ENCODE assay signal across 35 mouse cellular contexts in the genomic region with DNA sequence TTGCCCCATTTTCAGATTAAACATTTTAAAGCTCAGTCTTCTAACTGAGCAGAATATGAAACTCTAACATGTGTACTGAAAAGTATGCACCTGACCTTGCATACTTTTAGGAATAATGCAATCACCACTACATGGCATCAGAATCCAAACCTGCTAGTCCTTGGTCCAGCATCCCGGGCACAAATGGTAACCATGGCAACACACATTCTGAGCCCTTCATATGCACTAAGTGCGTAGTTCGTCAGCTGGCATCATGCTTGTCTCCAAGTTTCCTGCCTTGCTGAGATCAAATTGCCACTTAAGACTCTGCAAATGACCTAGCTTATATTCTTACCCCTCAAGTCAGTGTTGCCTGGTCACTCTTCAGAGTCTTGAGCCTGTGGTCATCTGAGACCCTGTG. TPM values are rescaled to one million over a fixed set of nuclear protein-coding genes. Genes with fewer than 3 reads are reported as not detected.
DNase-seq lines count a peak whose midpoint lies in the region; ATAC-seq and TF ChIP-seq lines count a peak whose summit lies in the region.
"Had no signal": no experiment of that assay in that cellular context is flagged by ENCODE, and none has a peak within 500 bp of the region (broad histone marks: within the 10 kb centered on the region; RNA-seq: fewer than 3 reads in every experiment).

No protein-coding gene starts in this region.

- H3K36me3 ChIP-seq in forebrain, postnatal 0 days (ENCODE audit: insufficient read depth): no peaks in the 10 kb centered on the region
- H3K36me3 ChIP-seq in forebrain, embryonic 12.5 days (replicated peaks): no peaks in the 10 kb centered on the region
- no peaks in the 10 kb centered on the region for H3K36me3 ChIP-seq in hindbrain, postnatal 0 days (ENCODE audit: insufficient read depth, low read length)
- no peaks in the 10 kb centered on the region for H3K36me3 ChIP-seq in hindbrain, embryonic 11.5 days (ENCODE audit: control insufficient read depth, insufficient read depth, low read length)
- H3K36me3 ChIP-seq: embryonic facial prominence, embryonic 10.5 days; embryonic facial prominence, embryonic 15.5 days; heart, embryonic 12.5 days; kidney, embryonic 15.5 days; limb, embryonic 12.5 days; liver, embryonic 15.5 days; midbrain, embryonic 12.5 days; neural tube, embryonic 13.5 days; stomach, embryonic 15.5 days had no signal

- H3K4me2 ChIP-seq in forebrain, postnatal 0 days (ENCODE audit: low read depth): no peak overlapping the region
- H3K4me2 ChIP-seq in forebrain, embryonic 12.5 days: no peak overlapping the region
- no peak overlapping the region for H3K4me2 ChIP-seq in hindbrain, postnatal 0 days (ENCODE audit: low read depth, low read length)
- H3K4me2 ChIP-seq in hindbrain, embryonic 11.5 days (replicated peaks; ENCODE audit: low read depth, low read length): no peak overlapping the region
- H3K4me2 ChIP-seq: embryonic facial prominence, embryonic 15.5 days; heart, embryonic 12.5 days; kidney, embryonic 15.5 days; limb, embryonic 12.5 days; liver, embryonic 15.5 days; lung, embryonic 14.5 days; midbrain, embryonic 12.5 days; neural tube, embryonic 13.5 days; stomach, embryonic 15.5 days had no signal

- no peaks in the 10 kb centered on the region for H3K9me3 ChIP-seq in forebrain, postnatal 0 days (ENCODE audit: low read length)
- no peaks in the 10 kb centered on the region for H3K9me3 ChIP-seq in forebrain, embryonic 12.5 days
- no peaks in the 10 kb centered on the region for H3K9me3 ChIP-seq in hindbrain, postnatal 0 days (ENCODE audit: low read length)
- H3K9me3 ChIP-seq in hindbrain, embryonic 11.5 days (ENCODE audit: control insufficient read depth, low read length): no peaks in the 10 kb centered on the region
- H3K9me3 ChIP-seq: embryonic facial prominence, embryonic 10.5 days; embryonic facial prominence, embryonic 15.5 days; heart, embryonic 12.5 days; kidney, embryonic 15.5 days; limb, embryonic 12.5 days; liver, embryonic 15.5 days; midbrain, embryonic 12.5 days; neural tube, embryonic 13.5 days; stomach, embryonic 15.5 days had no signal

- H3K27ac ChIP-seq in forebrain, postnatal 0 days (ENCODE audit: low read depth, low read length): no peak overlapping the region
- no peak overlapping the region for H3K27ac ChIP-seq in forebrain, embryonic 12.5 days
- H3K27ac ChIP-seq in hindbrain, postnatal 0 days: no peak overlapping the region
- no peak overlapping the region for H3K27ac ChIP-seq in hindbrain, embryonic 11.5 days (ENCODE audit: low read depth, low read length)
- H3K27ac ChIP-seq: embryonic facial prominence, embryonic 10.5 days; embryonic facial prominence, embryonic 15.5 days; kidney, embryonic 15.5 days; left cerebral cortex, adult 2 months; limb, embryonic 12.5 days; liver, embryonic 15.5 days; midbrain, embryonic 12.5 days; neural tube, embryonic 13.5 days; stomach, embryonic 15.5 days had no signal

- no peak overlapping the region for H3K9ac ChIP-seq in forebrain, postnatal 0 days
- no peak overlapping the region for H3K9ac ChIP-seq in forebrain, embryonic 12.5 days
- no peak overlapping the region for H3K9ac ChIP-seq in hindbrain, postnatal 0 days (replicated peaks; ENCODE audit: low read length)
- H3K9ac ChIP-seq in hindbrain, embryonic 11.5 days (ENCODE audit: low read depth, low read length): no peak overlapping the region
- H3K9ac ChIP-seq: embryonic facial prominence, embryonic 15.5 days; heart, embryonic 12.5 days; kidney, embryonic 15.5 days; limb, embryonic 12.5 days; liver, embryonic 15.5 days; lung, embryonic 14.5 days; midbrain, embryonic 12.5 days; neural tube, embryonic 13.5 days; stomach, embryonic 15.5 days had no signal

- no peaks in the 10 kb centered on the region for H3K4me1 ChIP-seq in forebrain, postnatal 0 days (ENCODE audit: insufficient read depth)
- peaks cover 7% of the 10 kb centered on the region for H3K4me1 ChIP-seq in forebrain, embryonic 12.5 days
- no peaks in the 10 kb centered on the region for H3K4me1 ChIP-seq in hindbrain, postnatal 0 days (ENCODE audit: insufficient read depth, low read length)
- no peaks in the 10 kb centered on the region for H3K4me1 ChIP-seq in hindbrain, embryonic 11.5 days (replicated peaks; ENCODE audit: control insufficient read depth, insufficient read depth, low read length)
- H3K4me1 ChIP-seq: liver, embryonic 15.5 days; stomach, embryonic 15.5 days had no signal

- DNase-seq in forebrain, postnatal 0 days: peak; percentile 37
- DNase-seq in hindbrain, postnatal 0 days (ENCODE audit: low spot score): peak; percentile 61
- no peak for DNase-seq in hindbrain, embryonic 11.5 days (ENCODE audit: low spot score)
- DNase-seq in retina, postnatal 1 day: peak; percentile 18
- no peak for DNase-seq in retina, embryonic 14.5 days (ENCODE audit: low spot score)
- no peak for DNase-seq in adrenal gland, postnatal 25 days
- DNase-seq: adrenal gland, postnatal 10 days; cerebellum, adult 8-10 months; cerebellum, postnatal 25 days; gastrocnemius, postnatal 25 days; heart, adult 18-20 months; heart, postnatal 4 days; kidney, adult 18-20 months; kidney, postnatal 25 days; lung, embryonic 14.5 days; lung, postnatal 14 days; right cerebral cortex, postnatal 25 days had no signal

- 42% methylated on average over 3 of the region's 3 CpGs for WGBS in forebrain, postnatal 0 days
- 64% methylated on average over 3 of the region's 3 CpGs for WGBS in forebrain, embryonic 12.5 days
- 43% methylated on average over 3 of the region's 3 CpGs for WGBS in hindbrain, postnatal 0 days
- 69% methylated on average over 3 of the region's 3 CpGs for WGBS in hindbrain, embryonic 11.5 days

- H3K4me3 ChIP-seq in forebrain, postnatal 0 days (ENCODE audit: low read depth, low read length): no peak overlapping the region
- H3K4me3 ChIP-seq in forebrain, embryonic 12.5 days (replicated peaks): no peak overlapping the region
- H3K4me3 ChIP-seq in hindbrain, postnatal 0 days (ENCODE audit: low read length): no peak overlapping the region
- no peak overlapping the region for H3K4me3 ChIP-seq in hindbrain, embryonic 11.5 days (ENCODE audit: low read depth, low read length)
- H3K4me3 ChIP-seq: embryonic facial prominence, embryonic 10.5 days; embryonic facial prominence, embryonic 15.5 days; heart, embryonic 12.5 days; kidney, embryonic 15.5 days; left cerebral cortex, adult 2 months; limb, embryonic 12.5 days; liver, embryonic 15.5 days; midbrain, embryonic 12.5 days; myocyte; neural tube, embryonic 13.5 days; stomach, embryonic 15.5 days had no signal

- H3K27me3 ChIP-seq in forebrain, postnatal 0 days (ENCODE audit: insufficient read depth, low read length): no peaks in the 10 kb centered on the region
- no peaks in the 10 kb centered on the region for H3K27me3 ChIP-seq in forebrain, embryonic 12.5 days
- H3K27me3 ChIP-seq in hindbrain, postnatal 0 days (ENCODE audit: insufficient read depth, low read length): no peaks in the 10 kb centered on the region
- H3K27me3 ChIP-seq in hindbrain, embryonic 11.5 days (ENCODE audit: control insufficient read depth, insufficient read depth, low read length): no peaks in the 10 kb centered on the region
- H3K27me3 ChIP-seq: embryonic facial prominence, embryonic 15.5 days; heart, embryonic 12.5 days; kidney, embryonic 15.5 days; limb, embryonic 12.5 days; liver, embryonic 15.5 days; midbrain, embryonic 12.5 days; neural tube, embryonic 13.5 days; Patski; stomach, embryonic 15.5 days had no signal

- peak; percentile 69 for ATAC-seq in forebrain, postnatal 0 days
- ATAC-seq in forebrain, embryonic 12.5 days (ENCODE audit: low FRiP score): no peak
- 0 out of 2 replicates have a peak, but pooled peaks have one; percentile 56 for ATAC-seq in hindbrain, postnatal 0 days
- ATAC-seq in hindbrain, embryonic 11.5 days (ENCODE audit: low FRiP score): no peak
- ATAC-seq: Patski had no signal

- TF ChIP-seq CTCF in forebrain, postnatal 0 days (IDR thresholded peaks at IDR 0.05; ENCODE audit: low read depth): no peak
- no peak for TF ChIP-seq CTCF in hindbrain, postnatal 0 days (IDR thresholded peaks at IDR 0.05; ENCODE audit: low read depth)

RNA-seq across cellular contexts. Expression of gene Oit1, which starts 44.3 kb away (rescaled TPM):
- 0.23 TPM in 1 of 2 replicates, not detected in the other for total RNA-seq in forebrain, postnatal 0 days (2014; rRNA removed)
- 0.12 and 0.15 TPM in 2 replicates for polyA plus RNA-seq in forebrain, postnatal 0 days (2015; fragmentation: Nextera tagmentation; extraction: Ambion mirVana)
- polyA plus RNA-seq in forebrain, embryonic 12.5 days (2016; fragmentation: Nextera tagmentation; extraction: Ambion mirVana): not detected in 2 replicates
- total RNA-seq in hindbrain, postnatal 0 days (2014; rRNA removed): not detected in 2 replicates
- 0.15 TPM in 1 of 2 replicates, not detected in the other for polyA plus RNA-seq in hindbrain, postnatal 0 days (2015; fragmentation: Nextera tagmentation; extraction: Ambion mirVana)
- polyA plus RNA-seq in hindbrain, embryonic 11.5 days (2014; fragmentation: Nextera tagmentation; extraction: Ambion mirVana): 0.14 TPM in 1 of 2 replicates, not detected in the other
- not detected in 2 replicates for total RNA-seq in adrenal gland, postnatal 25 days (2021)
- total RNA-seq: adrenal gland, postnatal 10 days; gastrocnemius, postnatal 25 days; heart, postnatal 4 days; layer of hippocampus, adult 18-20 months; layer of hippocampus, postnatal 14 days; left cerebral cortex, adult 2 months; left cerebral cortex, postnatal 25 days; MEL had no signal
- polyA plus RNA-seq: heart, embryonic 12.5 days; heart, postnatal 0 days; limb, embryonic 12.5 days; liver, embryonic 15.5 days; midbrain, embryonic 12.5 days; myocyte; neural tube, embryonic 13.5 days had no signal

Comparison
In these comparisons a context has a peak if more than half of its experiments do, and no peak if none do; other contexts are left out.
1. ATAC-seq: peak in forebrain, postnatal 0 days (single experiment) and hindbrain, postnatal 0 days (single experiment); none in forebrain, embryonic 12.5 days (single experiment) and hindbrain, embryonic 11.5 days (single experiment).
2. DNase-seq: peak in forebrain, postnatal 0 days (single experiment), hindbrain, postnatal 0 days (single experiment) and retina, postnatal 1 day (single experiment); none in hindbrain, embryonic 11.5 days (single experiment), retina, embryonic 14.5 days (single experiment) and adrenal gland, postnatal 25 days (single experiment).